Mouse (Mus musculus) neural tube, embryonic 15.5 days (tissue): ENCODE measurements around the gene Fut11. TPM values are rescaled to one million over a fixed set of nuclear protein-coding genes. Genes with fewer than 3 reads are reported as not detected.
A peak's percentile ranks its signal among the peaks of the same experiment; 100 is the strongest.

Experiments
- ATAC-seq: fragments of 200-750 bp; cut with Nextera tagmentation; 2 replicates; pipeline ENCODE4 v1.8.0; 2017; ENCODE audit warnings: mild to moderate bottlenecking, moderate TSS enrichment, moderate library complexity; ENCODE audit not compliant: low FRiP score
- H3K27ac ChIP-seq: fragments of 300-500 bp; sonication (generic); replicated peaks from 2 replicates; pipeline ENCODE4 v1.5.1; 2015; ENCODE audit warnings: mild to moderate bottlenecking, inconsistent platforms
- H3K27me3 ChIP-seq: fragments of 300-500 bp; sonication (generic); replicated peaks from 2 replicates; pipeline ENCODE4 v1.6.1; 2015; ENCODE audit warnings: inconsistent platforms
- H3K36me3 ChIP-seq: fragments of 300-500 bp; sonication (generic); 2 replicates; pipeline ENCODE4 v1.6.1; 2015; ENCODE audit warnings: inconsistent platforms
- H3K4me1 ChIP-seq: fragments of 300-500 bp; sonication (generic); 2 replicates; pipeline ENCODE4 v1.6.1; 2015; ENCODE audit warnings: inconsistent platforms
- H3K4me2 ChIP-seq: fragments of 300-500 bp; sonication (generic); 2 replicates; pipeline ENCODE4 v1.6.1; 2015; ENCODE audit warnings: inconsistent platforms, mild to moderate bottlenecking, moderate library complexity
- H3K4me3 ChIP-seq: fragments of 300-500 bp; sonication (generic); replicated peaks from 2 replicates; pipeline ENCODE4 v1.5.1; 2015; ENCODE audit warnings: mild to moderate bottlenecking, inconsistent platforms
- H3K9ac ChIP-seq: fragments of 300-500 bp; sonication (generic); replicated peaks from 2 replicates; pipeline ENCODE4 v1.6.1; 2015; ENCODE audit warnings: mild to moderate bottlenecking, inconsistent platforms
- H3K9me3 ChIP-seq: fragments of 300-500 bp; sonication (generic); replicated peaks from 2 replicates; pipeline ENCODE4 v1.6.1; 2016; ENCODE audit warnings: inconsistent platforms
- WGBS: fragments of 180-500 bp; shearing (Covaris S2); methylation state at CpG from one replicate; pipeline ENCODE4 v1.1.7; 2015; ENCODE audit warnings: mixed read lengths; 5-methylcytosine and 5-hydroxymethylcytosine counted together
- microRNA-seq: library from miRNA; unstranded; fragments of <30 nt; microRNA quantifications from one replicate; pipeline ENCODE4, GENCODE M21; 2017
- polyA plus RNA-seq: library from polyadenylated mRNA; unstranded; fragments of >200 nt; fragmentation: Nextera tagmentation; extraction: Ambion mirVana; gene quantifications from 2 replicates; pipeline ENCODE4 v1.2.1, GENCODE M21; 2015

Fut11 gene
- polyA plus RNA-seq, 1 experiment from 2014 or later = 30.0 TPM

DNA sequence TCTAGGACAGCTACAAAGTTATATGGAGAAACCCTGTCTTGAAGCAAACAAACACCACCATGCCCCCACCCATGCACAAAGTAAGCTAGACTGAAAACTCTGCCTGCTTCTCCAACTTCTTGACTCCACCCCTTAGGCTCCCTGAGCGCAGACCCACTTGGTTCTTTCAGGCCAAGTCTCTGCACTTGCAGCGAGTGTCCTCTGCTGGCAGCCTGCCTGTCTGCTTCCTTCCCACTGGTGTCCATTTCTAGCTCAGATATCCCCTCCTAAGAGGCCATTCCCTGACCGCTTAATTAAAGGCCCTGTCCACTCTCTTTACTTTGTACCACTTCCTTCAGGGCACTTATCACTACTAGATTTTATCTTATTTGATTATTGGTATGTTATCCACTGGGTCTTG lies 48.8 kb downstream of the Fut11 start:
- Histone ChIP-seq H3K36me3 (peaks cover 71% of the 10 kb centered on the region), H3K4me3 (no peak overlapping the region), H3K4me2 (no peak overlapping the region), H3K9me3 (no peaks in the 10 kb centered on the region), H3K4me1 (peaks cover 4% of the 10 kb centered on the region; the same call in 1 of the 2 replicates), H3K9ac (no peak overlapping the region), H3K27ac (no peak overlapping the region), H3K27me3 (no peaks in the 10 kb centered on the region)
- ATAC-seq = no peak
- 94% methylated on average over 3 of the region's 3 CpGs for WGBS

GRCm38 (mm10) chr14:20746935-20747334 lies 52.2 kb downstream of the Fut11 start:
- Histone ChIP-seq H3K27me3 (no peaks in the 10 kb centered on the region), H3K4me2 (no peak overlapping the region), H3K4me3 (no peak overlapping the region), H3K9ac (no peak overlapping the region), H3K4me1 (peaks cover 4% of the 10 kb centered on the region; the same call in 1 of the 2 replicates), H3K9me3 (no peaks in the 10 kb centered on the region), H3K36me3 (peaks cover 38% of the 10 kb centered on the region), H3K27ac (0 out of 2 replicates have a peak overlapping the region, but pooled peaks have one; percentile 51)
- no peak for ATAC-seq
- WGBS = 88% methylated on average over 3 of the region's 3 CpGs

- peak; percentile 51 for ATAC-seq
- Histone ChIP-seq H3K4me1 (peaks cover 4% of the 10 kb centered on the region; the same call in 1 of the 2 replicates), H3K4me3 (no peak overlapping the region), H3K27ac (peak overlapping the region; percentile 43), H3K9me3 (no peaks in the 10 kb centered on the region), H3K9ac (no peak overlapping the region), H3K27me3 (no peaks in the 10 kb centered on the region), H3K4me2 (no peak overlapping the region), H3K36me3 (peaks cover 33% of the 10 kb centered on the region)
- 44% methylated on average over 4 of the region's 4 CpGs for WGBS
Measured at GRCm38 (mm10) chr14:20748388-20748787, 53.6 kb downstream of the Fut11 start.

DNA sequence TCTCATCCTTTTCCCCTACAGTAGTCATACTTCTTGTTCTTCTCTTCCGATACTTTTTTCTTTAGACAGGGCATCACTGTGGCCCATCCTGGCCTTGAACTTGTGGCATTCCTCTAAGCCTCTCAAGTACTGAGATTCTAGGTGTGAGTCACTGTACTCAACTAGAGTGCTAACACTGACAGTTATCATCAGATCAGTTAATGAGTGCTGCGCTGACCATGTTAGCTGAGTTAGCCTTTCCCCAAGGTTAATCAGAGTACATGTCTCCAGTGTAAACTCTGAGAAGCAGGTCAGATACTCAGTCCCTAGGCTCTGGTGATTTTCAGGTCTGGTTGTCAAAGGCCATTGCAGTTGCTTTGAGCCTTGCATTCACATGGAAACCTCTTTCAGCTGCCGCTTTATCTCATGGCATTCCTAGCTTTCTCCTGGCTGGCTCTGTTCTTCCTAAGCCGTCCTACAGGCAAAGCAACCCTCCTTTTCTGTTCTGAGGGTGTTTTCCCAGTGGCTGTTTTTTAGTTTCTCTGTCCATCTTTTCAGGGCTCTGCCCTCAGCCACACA lies 54.8 kb downstream of the Fut11 start:
- Histone ChIP-seq H3K4me3 (no peak overlapping the region), H3K9me3 (no peaks in the 10 kb centered on the region), H3K27ac (no peak overlapping the region), H3K36me3 (peaks cover 27% of the 10 kb centered on the region), H3K4me2 (no peak overlapping the region), H3K4me1 (peaks cover 4% of the 10 kb centered on the region; the same call in 1 of the 2 replicates), H3K27me3 (no peaks in the 10 kb centered on the region), H3K9ac (no peak overlapping the region)
- 88% methylated on average over 4 of the region's 4 CpGs for WGBS
- ATAC-seq = no peak

GRCm38 (mm10) chr14:20750503-20750902 lies 55.7 kb downstream of the Fut11 start:
- H3K36me3 ChIP-seq = peaks cover 27% of the 10 kb centered on the region
- no peak overlapping the region for H3K9ac ChIP-seq
- H3K9me3 ChIP-seq = no peaks in the 10 kb centered on the region
- no peak overlapping the region for H3K27ac ChIP-seq
- 88% methylated on average over 5 of the region's 5 CpGs for WGBS
- no peaks in the 10 kb centered on the region for H3K27me3 ChIP-seq
- H3K4me1 ChIP-seq = peaks cover 4% of the 10 kb centered on the region; the same call in 1 of the 2 replicates
- no peak overlapping the region for H3K4me3 ChIP-seq
- H3K4me2 ChIP-seq = no peak overlapping the region
- ATAC-seq = no peak

Small RNA genes lying within 50 kb of the gene (microRNA-seq; reads per million reads assigned to microRNA genes)
- gene Mir6946 = not detected

Other genes starting within 250 kb of the Fut11 start
- 0.96 and 1.3 TPM in 2 replicates for gene Cfap70, start 242.7 kb upstream of the Fut11 start, polyA plus RNA-seq
- gene Anxa7, start 214.8 kb upstream of the Fut11 start, polyA plus RNA-seq = 18.0 and 29.8 TPM in 2 replicates
- gene Mss51, start 198.1 kb upstream of the Fut11 start, polyA plus RNA-seq = 0.40 and 0.73 TPM in 2 replicates
- 79.9 and 89.5 TPM in 2 replicates for gene Ppp3cb, start 148.4 kb upstream of the Fut11 start, polyA plus RNA-seq
- gene Usp54, start 53.9 kb upstream of the Fut11 start, polyA plus RNA-seq = 9.1 and 9.7 TPM in 2 replicates
- 1.1 and 2.5 TPM in 2 replicates for gene Myoz1, start 38.4 kb upstream of the Fut11 start, polyA plus RNA-seq
- 1.4 and 2.4 TPM in 2 replicates for gene Synpo2l, start 26.6 kb upstream of the Fut11 start, polyA plus RNA-seq
- gene Sec24c, start 20.7 kb upstream of the Fut11 start, polyA plus RNA-seq = 84.3 and 87.4 TPM in 2 replicates
- 173 and 194 TPM in 2 replicates for gene Chchd1, start 8.0 kb downstream of the Fut11 start, polyA plus RNA-seq
- 39.1 and 43.0 TPM in 2 replicates for gene Zswim8, start 12.6 kb downstream of the Fut11 start, polyA plus RNA-seq
- gene Ndst2, start 39.6 kb downstream of the Fut11 start, polyA plus RNA-seq = 17.1 and 19.3 TPM in 2 replicates
- gene Camk2g, start 99.1 kb downstream of the Fut11 start, polyA plus RNA-seq = 214 and 230 TPM in 2 replicates
- 0.83 and 1.1 TPM in 2 replicates for gene Plau, start 141.7 kb downstream of the Fut11 start, polyA plus RNA-seq
- gene Vcl, start 234.4 kb downstream of the Fut11 start, polyA plus RNA-seq = 17.5 and 23.3 TPM in 2 replicates